Mouse (Mus musculus): ENCODE measurements around the gene Hist1h2bb. TPM values are rescaled to one million over a fixed set of nuclear protein-coding genes. Genes with fewer than 3 reads are reported as not detected.

Hist1h2bb gene
- polyA plus RNA-seq, 1 experiment from 2014 or later: 2.1 TPM

DNA sequence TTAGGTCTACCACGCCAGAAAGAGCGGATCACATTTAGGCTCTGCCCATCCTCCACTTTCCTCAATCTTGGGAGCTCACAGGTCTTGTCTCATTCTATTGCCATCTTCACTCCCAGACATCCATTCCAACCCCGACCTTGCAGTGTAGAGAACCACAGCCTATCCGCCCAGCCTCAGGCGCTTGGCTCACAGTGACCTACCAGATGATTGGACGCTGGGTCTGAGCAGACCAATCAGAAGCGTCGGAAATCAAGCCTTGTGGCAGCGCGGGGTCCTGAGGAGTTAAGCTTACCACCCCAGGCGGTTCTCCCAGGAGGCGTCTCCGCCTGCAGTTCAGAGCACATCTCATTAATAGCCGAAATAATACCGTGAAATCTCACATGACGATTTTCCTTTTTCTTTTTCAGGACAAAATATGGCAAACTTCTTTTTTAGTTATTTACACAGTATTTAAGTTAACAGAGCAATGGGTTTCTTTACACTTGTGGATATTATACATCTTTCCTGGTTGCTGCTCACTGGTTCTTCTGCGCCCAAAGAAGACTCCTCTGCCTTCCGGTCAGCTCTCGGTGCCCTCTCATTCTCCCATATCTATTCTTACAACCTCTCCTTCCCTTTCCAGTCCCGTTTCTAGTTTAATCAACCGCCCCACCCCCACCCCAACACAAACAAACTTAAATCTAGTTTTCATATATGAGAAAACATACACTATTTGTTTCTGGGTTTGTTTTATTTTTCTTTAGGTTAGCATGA is 26.2 kb downstream of the Hist1h2bb start:
- Histone ChIP-seq H3K9me3 (replicated peaks; ENCODE audit: low read length) (no peaks in the 10 kb centered on the region), H3K27ac (no peak overlapping the region), H3K9ac (ENCODE audit: low read depth, low read length) (no peak overlapping the region), H3K36me3 (ENCODE audit: insufficient read depth, low read length) (no peaks in the 10 kb centered on the region), H3K4me1 (replicated peaks; ENCODE audit: insufficient read depth, low read length) (no peaks in the 10 kb centered on the region), H3K4me2 (ENCODE audit: low read length) (peak overlapping the region; percentile 36), H3K27me3 (ENCODE audit: insufficient read depth, low read length) (no peaks in the 10 kb centered on the region), H3K4me3 (replicated peaks; ENCODE audit: low read depth, low read length) (no peak overlapping the region)
- 29% methylated on average over 21 of the region's 21 CpGs for WGBS
- TF ChIP-seq CTCF (IDR thresholded peaks at IDR 0.05; ENCODE audit: low read depth): no peak
- ATAC-seq (replicated peaks; ENCODE audit: low FRiP score, low read depth) (peak; percentile 75; the same call in 1 of the 2 replicates), DNase-seq (ENCODE audit: low spot score) (peak; percentile 61)

DNA sequence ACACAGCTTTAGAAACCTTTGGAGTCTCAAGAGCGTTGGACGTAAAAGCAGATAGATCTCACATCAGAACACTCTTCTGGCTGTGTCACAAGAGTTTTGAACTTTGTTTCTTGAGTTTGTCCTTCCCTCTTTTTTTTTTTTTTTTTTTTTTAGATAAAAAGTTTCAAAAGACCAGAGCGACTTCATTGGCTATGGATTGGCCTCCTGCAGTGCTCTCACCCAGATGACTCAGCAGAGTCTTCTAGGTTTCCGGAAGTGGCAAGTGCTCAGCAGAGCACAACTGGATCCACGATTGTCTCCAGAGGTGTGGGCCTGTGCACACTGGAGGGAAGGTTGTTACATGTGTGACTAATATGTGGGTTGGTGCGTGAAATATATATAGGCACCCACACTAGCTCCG is 31.8 kb downstream of the Hist1h2bb start:
- no peaks in the 10 kb centered on the region for H3K9me3 ChIP-seq (replicated peaks; ENCODE audit: low read length)
- 97% methylated on average over 7 of the region's 7 CpGs for WGBS
- TF ChIP-seq CTCF (IDR thresholded peaks at IDR 0.05; ENCODE audit: low read depth): no peak

DNA sequence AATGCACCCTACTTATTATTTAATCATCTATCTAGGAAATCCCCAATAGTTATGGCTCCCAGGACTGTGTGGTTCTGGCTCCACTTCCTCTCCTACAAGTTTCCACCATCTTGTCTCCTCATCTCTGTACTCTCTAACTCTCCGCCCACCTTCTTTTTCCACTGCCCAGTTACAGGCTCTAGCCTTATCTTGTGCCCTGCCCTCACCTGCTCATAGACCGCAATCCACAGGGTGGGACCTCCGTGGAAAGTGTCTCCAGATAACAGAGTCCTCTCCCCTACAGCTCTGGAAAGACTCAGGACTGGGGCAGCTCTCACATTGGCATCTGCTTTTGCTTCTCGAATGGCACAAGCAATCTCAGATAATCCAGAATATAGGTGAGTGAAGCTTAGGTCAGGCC is 32.5 kb downstream of the Hist1h2bb start:
- no peak for DNase-seq (ENCODE audit: low spot score)
- H3K4me3 ChIP-seq (replicated peaks; ENCODE audit: low read depth, low read length): no peak overlapping the region
- no peaks in the 10 kb centered on the region for H3K4me1 ChIP-seq (replicated peaks; ENCODE audit: insufficient read depth, low read length)
- no peaks in the 10 kb centered on the region for H3K27me3 ChIP-seq (ENCODE audit: insufficient read depth, low read length)
- H3K9me3 ChIP-seq (replicated peaks; ENCODE audit: low read length): no peaks in the 10 kb centered on the region
- no peak for TF ChIP-seq CTCF (IDR thresholded peaks at IDR 0.05; ENCODE audit: low read depth)
- H3K27ac ChIP-seq: no peak overlapping the region
- no peaks in the 10 kb centered on the region for H3K36me3 ChIP-seq (ENCODE audit: insufficient read depth, low read length)
- H3K4me2 ChIP-seq (ENCODE audit: low read length): no peak overlapping the region
- no peak for ATAC-seq (replicated peaks; ENCODE audit: low FRiP score, low read depth)
- 83% methylated on average over 4 of the region's 4 CpGs for WGBS
- no peak overlapping the region for H3K9ac ChIP-seq (ENCODE audit: low read depth, low read length)

More for the DNA sequence above, 31.8 kb downstream of the Hist1h2bb start:
- ATAC-seq (replicated peaks; ENCODE audit: low FRiP score, low read depth): no peak
- H3K4me1 ChIP-seq (replicated peaks; ENCODE audit: insufficient read depth, low read length): no peaks in the 10 kb centered on the region
- DNase-seq (ENCODE audit: low spot score): no peak
- no peak overlapping the region for H3K27ac ChIP-seq
- no peaks in the 10 kb centered on the region for H3K27me3 ChIP-seq (ENCODE audit: insufficient read depth, low read length)
- no peaks in the 10 kb centered on the region for H3K36me3 ChIP-seq (ENCODE audit: insufficient read depth, low read length)
- no peak overlapping the region for H3K9ac ChIP-seq (ENCODE audit: low read depth, low read length)
- H3K4me3 ChIP-seq (replicated peaks; ENCODE audit: low read depth, low read length): no peak overlapping the region
- H3K4me2 ChIP-seq (ENCODE audit: low read length): no peak overlapping the region

DNA sequence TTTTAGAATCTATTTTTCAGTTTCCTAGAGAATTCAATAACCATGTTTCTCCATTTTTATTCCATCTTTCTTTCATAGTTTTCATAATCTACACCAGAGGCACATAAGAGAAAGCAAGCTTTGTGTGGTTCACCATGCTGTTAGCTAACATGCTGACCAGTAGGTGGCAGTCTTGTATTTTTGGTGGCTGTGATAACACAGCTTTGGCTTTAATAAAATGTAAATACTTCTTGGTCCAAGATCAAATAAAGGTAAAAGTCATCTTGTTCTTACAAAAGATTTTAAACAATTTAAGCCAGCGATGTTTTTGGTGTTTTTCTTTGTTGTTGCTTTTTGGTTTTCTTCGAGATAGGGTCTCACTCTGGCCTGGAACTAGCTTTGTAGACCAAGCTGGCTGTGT is 46.0 kb downstream of the Hist1h2bb start:
- WGBS: 50% methylated on average over 2 of the region's 2 CpGs
- H3K9ac ChIP-seq (ENCODE audit: low read depth, low read length): no peak overlapping the region
- no peaks in the 10 kb centered on the region for H3K27me3 ChIP-seq (ENCODE audit: insufficient read depth, low read length)
- H3K27ac ChIP-seq: no peak overlapping the region
- no peaks in the 10 kb centered on the region for H3K9me3 ChIP-seq (replicated peaks; ENCODE audit: low read length)
- H3K4me1 ChIP-seq (replicated peaks; ENCODE audit: insufficient read depth, low read length): no peaks in the 10 kb centered on the region
- H3K36me3 ChIP-seq (ENCODE audit: insufficient read depth, low read length): no peaks in the 10 kb centered on the region
- DNase-seq (ENCODE audit: low spot score): peak; percentile 78
- no peak for ATAC-seq (replicated peaks; ENCODE audit: low FRiP score, low read depth)
- H3K4me3 ChIP-seq (replicated peaks; ENCODE audit: low read depth, low read length): no peak overlapping the region
- peak; percentile 91 for TF ChIP-seq CTCF (IDR thresholded peaks at IDR 0.05; ENCODE audit: low read depth)
- H3K4me2 ChIP-seq (ENCODE audit: low read length): no peak overlapping the region

Small RNA genes lying within 50 kb of the gene (microRNA-seq; reads per million reads assigned to microRNA genes)
- not detected for gene Gm44314
- not detected for gene Gm44484

Other genes with a start within 250 kb of the Hist1h2bb start
- gene Hist1h4h, start 215.7 kb upstream of the Hist1h2bb start, polyA plus RNA-seq (2015; fragmentation: Nextera tagmentation; extraction: Ambion mirVana): 7.6 and 8.3 TPM in 2 replicates
- gene Hist1h2af, start 212.8 kb upstream of the Hist1h2bb start, polyA plus RNA-seq (2015; fragmentation: Nextera tagmentation; extraction: Ambion mirVana): 3.3 and 4.9 TPM in 2 replicates
- gene Hist1h3g, start 211.3 kb upstream of the Hist1h2bb start, polyA plus RNA-seq (2015; fragmentation: Nextera tagmentation; extraction: Ambion mirVana): 3.9 and 4.0 TPM in 2 replicates
- 0.37 and 0.43 TPM in 2 replicates for gene Hist1h2bh, start 203.3 kb upstream of the Hist1h2bb start, polyA plus RNA-seq (2015; fragmentation: Nextera tagmentation; extraction: Ambion mirVana)
- gene Hist1h3f, start 202.7 kb upstream of the Hist1h2bb start, polyA plus RNA-seq (2015; fragmentation: Nextera tagmentation; extraction: Ambion mirVana): 0.71 and 0.83 TPM in 2 replicates
- gene Hist1h4f, start 195.1 kb upstream of the Hist1h2bb start, polyA plus RNA-seq (2015; fragmentation: Nextera tagmentation; extraction: Ambion mirVana): 0.58 TPM in 1 of 2 replicates, not detected in the other
- 0.22 and 0.23 TPM in 2 replicates for gene Hist1h1d, start 193.5 kb upstream of the Hist1h2bb start, polyA plus RNA-seq (2015; fragmentation: Nextera tagmentation; extraction: Ambion mirVana)
- 3.9 and 5.0 TPM in 2 replicates for gene Hist1h3e, start 184.4 kb upstream of the Hist1h2bb start, polyA plus RNA-seq (2015; fragmentation: Nextera tagmentation; extraction: Ambion mirVana)
- 42.2 and 50.2 TPM in 2 replicates for gene Hist1h2ae, start 175.5 kb upstream of the Hist1h2bb start, polyA plus RNA-seq (2015; fragmentation: Nextera tagmentation; extraction: Ambion mirVana)
- 3.4 and 4.1 TPM in 2 replicates for gene Hist1h2bg, start 175.3 kb upstream of the Hist1h2bb start, polyA plus RNA-seq (2015; fragmentation: Nextera tagmentation; extraction: Ambion mirVana)
- 3.4 TPM in 2 replicates for gene Hist1h2bf, start 172.5 kb upstream of the Hist1h2bb start, polyA plus RNA-seq (2015; fragmentation: Nextera tagmentation; extraction: Ambion mirVana)
- 0.27 and 0.76 TPM in 2 replicates for gene Hist1h2ad, start 172.4 kb upstream of the Hist1h2bb start, polyA plus RNA-seq (2015; fragmentation: Nextera tagmentation; extraction: Ambion mirVana)
- gene Hist1h3d, start 171.0 kb upstream of the Hist1h2bb start, polyA plus RNA-seq (2015; fragmentation: Nextera tagmentation; extraction: Ambion mirVana): 2.6 and 4.2 TPM in 2 replicates
- 68.3 and 77.0 TPM in 2 replicates for gene Hist1h4d, start 165.1 kb upstream of the Hist1h2bb start, polyA plus RNA-seq (2015; fragmentation: Nextera tagmentation; extraction: Ambion mirVana)
- gene Hist1h2be, start 125.6 kb upstream of the Hist1h2bb start, polyA plus RNA-seq (2015; fragmentation: Nextera tagmentation; extraction: Ambion mirVana): 0.83 and 0.84 TPM in 2 replicates
- gene Hist1h1e, start 124.2 kb upstream of the Hist1h2bb start, polyA plus RNA-seq (2015; fragmentation: Nextera tagmentation; extraction: Ambion mirVana): 13.0 and 14.3 TPM in 2 replicates
- gene Hist1h2ac, start 62.8 kb upstream of the Hist1h2bb start, polyA plus RNA-seq (2015; fragmentation: Nextera tagmentation; extraction: Ambion mirVana): 0.75 and 1.1 TPM in 2 replicates
- 132 and 139 TPM in 2 replicates for gene Hist1h2bc, start 62.5 kb upstream of the Hist1h2bb start, polyA plus RNA-seq (2015; fragmentation: Nextera tagmentation; extraction: Ambion mirVana)
- gene Hist1h1t, start 50.9 kb upstream of the Hist1h2bb start, polyA plus RNA-seq (2015; fragmentation: Nextera tagmentation; extraction: Ambion mirVana): not detected in 2 replicates
- gene Hist1h4c, start 48.3 kb upstream of the Hist1h2bb start, polyA plus RNA-seq (2015; fragmentation: Nextera tagmentation; extraction: Ambion mirVana): 5.2 and 7.4 TPM in 2 replicates
- gene Hfe, start 35.9 kb upstream of the Hist1h2bb start, polyA plus RNA-seq (2015; fragmentation: Nextera tagmentation; extraction: Ambion mirVana): 16.8 and 18.0 TPM in 2 replicates
- 33.9 and 41.0 TPM in 2 replicates for gene Hist1h1c, start 7.9 kb upstream of the Hist1h2bb start, polyA plus RNA-seq (2015; fragmentation: Nextera tagmentation; extraction: Ambion mirVana)
- 6.0 and 7.0 TPM in 2 replicates for gene Hist1h3c, start 1.1 kb upstream of the Hist1h2bb start, polyA plus RNA-seq (2015; fragmentation: Nextera tagmentation; extraction: Ambion mirVana)
- 21.7 and 26.6 TPM in 2 replicates for gene Hist1h2ab, start 4.4 kb downstream of the Hist1h2bb start, polyA plus RNA-seq (2015; fragmentation: Nextera tagmentation; extraction: Ambion mirVana)
- gene Hist1h3b, start 5.5 kb downstream of the Hist1h2bb start, polyA plus RNA-seq (2015; fragmentation: Nextera tagmentation; extraction: Ambion mirVana): 5.9 and 8.7 TPM in 2 replicates
- gene Hist1h4b, start 10.3 kb downstream of the Hist1h2bb start, polyA plus RNA-seq (2015; fragmentation: Nextera tagmentation; extraction: Ambion mirVana): 4.4 and 5.6 TPM in 2 replicates
- gene Hist1h4a, start 14.5 kb downstream of the Hist1h2bb start, polyA plus RNA-seq (2015; fragmentation: Nextera tagmentation; extraction: Ambion mirVana): not detected in 2 replicates
- 5.2 and 6.7 TPM in 2 replicates for gene Hist1h3a, start 15.7 kb downstream of the Hist1h2bb start, polyA plus RNA-seq (2015; fragmentation: Nextera tagmentation; extraction: Ambion mirVana)
- 1.3 and 1.8 TPM in 2 replicates for gene Hist1h1a, start 16.9 kb downstream of the Hist1h2bb start, polyA plus RNA-seq (2015; fragmentation: Nextera tagmentation; extraction: Ambion mirVana)
- gene Trim38, start 23.2 kb downstream of the Hist1h2bb start, polyA plus RNA-seq (2015; fragmentation: Nextera tagmentation; extraction: Ambion mirVana): 0.06 TPM in 1 of 2 replicates, not detected in the other
- gene Slc17a2, start 60.3 kb downstream of the Hist1h2bb start, polyA plus RNA-seq (2015; fragmentation: Nextera tagmentation; extraction: Ambion mirVana): 0.96 TPM in 2 replicates
- gene Slc17a3, start 92.7 kb downstream of the Hist1h2bb start, polyA plus RNA-seq (2015; fragmentation: Nextera tagmentation; extraction: Ambion mirVana): 14.2 and 17.4 TPM in 2 replicates
- 79.1 and 84.5 TPM in 2 replicates for gene Slc17a1, start 121.0 kb downstream of the Hist1h2bb start, polyA plus RNA-seq (2015; fragmentation: Nextera tagmentation; extraction: Ambion mirVana)
- gene Slc17a4, start 168.3 kb downstream of the Hist1h2bb start, polyA plus RNA-seq (2015; fragmentation: Nextera tagmentation; extraction: Ambion mirVana): 3.6 and 4.3 TPM in 2 replicates
- gene Hist1h2ba, start 187.4 kb downstream of the Hist1h2bb start, polyA plus RNA-seq (2015; fragmentation: Nextera tagmentation; extraction: Ambion mirVana): not detected in 2 replicates
- not detected in 2 replicates for gene Hist1h2aa, start 187.7 kb downstream of the Hist1h2bb start, polyA plus RNA-seq (2015; fragmentation: Nextera tagmentation; extraction: Ambion mirVana)
- 0.37 and 1.2 TPM in 2 replicates for gene Scgn, start 244.5 kb downstream of the Hist1h2bb start, polyA plus RNA-seq (2015; fragmentation: Nextera tagmentation; extraction: Ambion mirVana)